Mouse (Mus musculus) hindbrain, embryonic 16.5 days (tissue): Measurements from ENCODE around the gene Atl1. TPM values are rescaled to one million over a fixed set of nuclear protein-coding genes. Genes with fewer than 3 reads are reported as not detected.

ENCODE experiments used
- ATAC-seq: fragments of 200-750 bp; cut with Nextera tagmentation; 2 replicates; pipeline ENCODE4 v1.8.0; 2017; ENCODE audit warnings: moderate TSS enrichment, moderate library complexity
- H3K27ac ChIP-seq: fragments of 300-500 bp; sonication (generic); 2 replicates; pipeline ENCODE4 v1.5.1; 2014; ENCODE audit warnings: low read depth, mild to moderate bottlenecking, control low read depth, low read length, moderate library complexity
- H3K27me3 ChIP-seq: fragments of 300-500 bp; sonication (generic); replicated peaks from 2 replicates; pipeline ENCODE4 v1.6.1; 2014; ENCODE audit warnings: low read length; ENCODE audit not compliant: control insufficient read depth, insufficient read depth
- H3K36me3 ChIP-seq: fragments of 300-500 bp; sonication (generic); 2 replicates; pipeline ENCODE4 v1.6.1; 2014; ENCODE audit warnings: mild to moderate bottlenecking, low read length, moderate library complexity, mixed read lengths; ENCODE audit not compliant: control insufficient read depth, insufficient read depth
- H3K4me1 ChIP-seq: fragments of 300-500 bp; sonication (generic); 2 replicates; pipeline ENCODE4 v1.6.1; 2014; ENCODE audit warnings: low read depth, low read length; ENCODE audit not compliant: control insufficient read depth, insufficient read depth
- H3K4me2 ChIP-seq: fragments of 300-500 bp; sonication (generic); 2 replicates; pipeline ENCODE4 v1.6.1; 2014; ENCODE audit warnings: mild to moderate bottlenecking, low read length, control low read depth, moderate library complexity
- H3K4me3 ChIP-seq: fragments of 300-500 bp; sonication (generic); 2 replicates; pipeline ENCODE4 v1.5.1; 2014; ENCODE audit warnings: mild to moderate bottlenecking, low read length, control low read depth, moderate library complexity
- H3K9ac ChIP-seq: fragments of 300-500 bp; sonication (generic); 2 replicates; pipeline ENCODE4 v1.6.1; 2014; ENCODE audit warnings: low read depth, mild to moderate bottlenecking, control low read depth, low read length, moderate library complexity
- H3K9me3 ChIP-seq: fragments of 300-500 bp; sonication (generic); 2 replicates; pipeline ENCODE4 v1.6.1; 2014; ENCODE audit warnings: mild to moderate bottlenecking, low read length, moderate library complexity; ENCODE audit not compliant: control insufficient read depth
- WGBS: fragments of 180-500 bp; shearing (Covaris S2); extraction: QIAGEN DNeasy Blood & Tissue Kit; methylation state at CpG from one replicate; pipeline ENCODE4 v1.1.7; 2014; 5-methylcytosine and 5-hydroxymethylcytosine counted together
- polyA plus RNA-seq: library from polyadenylated mRNA; unstranded; fragments of >200 nt; fragmentation: Nextera tagmentation; extraction: Ambion mirVana; gene quantifications from 2 replicates; pipeline ENCODE4 v1.2.1, GENCODE M21; 2015

Gene Atl1
- polyA plus RNA-seq, 1 experiment from 2014 or later: 167 TPM

DNA sequence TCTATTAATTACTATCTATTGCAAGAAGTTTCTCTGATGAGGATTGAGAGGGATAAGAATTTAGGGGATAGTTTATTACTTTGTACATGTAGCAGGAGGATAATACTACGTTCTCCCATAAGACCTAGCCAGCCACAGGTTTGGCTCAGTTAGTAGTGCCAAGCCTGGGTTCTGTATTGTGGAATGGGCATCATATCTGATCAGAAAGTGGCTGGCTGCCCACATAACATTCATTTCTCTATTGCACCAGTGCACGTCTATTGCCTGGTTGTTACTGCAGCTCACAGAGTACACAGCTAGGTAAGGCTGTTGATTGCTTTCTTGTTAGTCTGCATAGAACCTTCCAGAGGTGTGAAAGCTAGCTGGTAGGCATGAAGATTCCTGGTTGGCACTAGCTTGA is 25.5 kb downstream of the Atl1 start:
- Histone ChIP-seq H3K36me3 (no peaks in the 10 kb centered on the region), H3K9ac (no peak overlapping the region), H3K27ac (no peak overlapping the region), H3K27me3 (no peaks in the 10 kb centered on the region), H3K4me3 (no peak overlapping the region), H3K4me1 (no peaks in the 10 kb centered on the region), H3K9me3 (no peaks in the 10 kb centered on the region), H3K4me2 (no peak overlapping the region)
- ATAC-seq: no peak
- 74% methylated on average over 2 of the region's 2 CpGs for WGBS

DNA sequence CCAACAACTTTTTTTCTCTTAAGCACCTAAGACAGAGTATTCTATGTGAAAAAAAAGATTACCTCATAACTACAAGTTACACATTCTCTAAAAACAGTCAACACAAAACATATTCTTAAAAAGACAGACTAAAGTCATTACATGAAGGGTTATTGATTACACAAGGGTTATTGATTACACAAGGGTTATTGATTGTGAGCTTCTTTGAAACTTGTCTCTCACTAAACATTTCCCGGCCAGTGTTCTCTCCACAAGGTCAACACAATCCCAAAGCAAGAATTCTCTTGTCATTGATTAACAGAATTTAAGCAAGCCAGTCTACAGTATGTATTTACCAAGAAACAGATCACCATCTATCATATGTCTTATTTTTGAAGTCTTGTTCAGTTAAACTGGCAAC is 29.7 kb downstream of the Atl1 start:
- Histone ChIP-seq H3K9me3 (no peaks in the 10 kb centered on the region), H3K4me3 (no peak overlapping the region), H3K27me3 (no peaks in the 10 kb centered on the region), H3K27ac (no peak overlapping the region), H3K4me1 (no peaks in the 10 kb centered on the region), H3K9ac (no peak overlapping the region), H3K4me2 (no peak overlapping the region), H3K36me3 (no peaks in the 10 kb centered on the region)
- WGBS: 76% methylated on average over 1 of the region's 1 CpGs
- no peak for ATAC-seq

DNA sequence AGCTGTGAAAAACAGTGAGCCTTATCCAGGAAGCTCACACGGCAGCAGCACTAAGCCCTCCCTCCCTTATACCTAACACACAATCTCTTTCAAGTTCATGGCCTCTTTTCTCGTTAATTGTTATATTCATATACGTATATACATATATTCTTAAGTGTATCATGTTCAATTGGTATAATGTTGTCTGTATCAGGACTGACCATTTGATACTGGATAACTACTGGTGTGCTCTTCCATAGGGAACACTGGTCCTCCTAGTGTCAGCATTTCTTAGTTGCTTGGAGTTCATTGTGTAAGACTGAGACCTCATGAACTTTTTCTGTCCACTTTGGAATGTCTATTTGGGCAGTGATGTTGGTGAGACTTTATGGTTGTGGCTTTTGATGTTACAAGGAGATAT is 30.7 kb downstream of the Atl1 start:
- Histone ChIP-seq H3K27ac (no peak overlapping the region), H3K9ac (no peak overlapping the region), H3K4me2 (no peak overlapping the region), H3K4me3 (no peak overlapping the region), H3K9me3 (no peaks in the 10 kb centered on the region), H3K27me3 (no peaks in the 10 kb centered on the region), H3K36me3 (peaks cover 2% of the 10 kb centered on the region; the same call in 1 of the 2 replicates), H3K4me1 (no peaks in the 10 kb centered on the region)
- no peak for ATAC-seq
- WGBS: 81% methylated on average over 3 of the region's 3 CpGs

DNA sequence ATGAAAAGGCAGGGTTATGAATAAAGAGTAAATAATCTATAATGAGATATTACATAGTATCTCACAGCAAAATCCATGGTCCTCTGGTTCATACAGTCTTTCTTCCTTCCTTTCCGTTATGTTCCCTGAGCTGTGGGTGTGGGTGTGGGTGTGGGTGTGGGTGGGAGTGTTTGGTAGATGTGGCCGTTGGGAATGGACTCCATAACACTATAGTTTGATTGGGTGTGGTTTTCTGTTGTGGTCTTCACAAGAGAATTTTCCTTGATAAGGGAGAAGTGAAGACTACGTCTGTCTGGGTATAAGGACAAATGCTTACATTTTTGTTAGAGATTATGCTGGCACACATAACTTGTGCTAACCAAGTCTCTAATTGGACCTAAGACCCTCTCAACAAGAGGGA is 31.2 kb downstream of the Atl1 start:
- Histone ChIP-seq H3K36me3 (peaks cover 2% of the 10 kb centered on the region; the same call in 1 of the 2 replicates), H3K27me3 (no peaks in the 10 kb centered on the region), H3K4me3 (no peak overlapping the region), H3K4me2 (no peak overlapping the region), H3K9me3 (no peaks in the 10 kb centered on the region), H3K9ac (no peak overlapping the region), H3K4me1 (no peaks in the 10 kb centered on the region), H3K27ac (no peak overlapping the region)
- WGBS: 71% methylated on average over 3 of the region's 3 CpGs
- ATAC-seq: no peak

DNA sequence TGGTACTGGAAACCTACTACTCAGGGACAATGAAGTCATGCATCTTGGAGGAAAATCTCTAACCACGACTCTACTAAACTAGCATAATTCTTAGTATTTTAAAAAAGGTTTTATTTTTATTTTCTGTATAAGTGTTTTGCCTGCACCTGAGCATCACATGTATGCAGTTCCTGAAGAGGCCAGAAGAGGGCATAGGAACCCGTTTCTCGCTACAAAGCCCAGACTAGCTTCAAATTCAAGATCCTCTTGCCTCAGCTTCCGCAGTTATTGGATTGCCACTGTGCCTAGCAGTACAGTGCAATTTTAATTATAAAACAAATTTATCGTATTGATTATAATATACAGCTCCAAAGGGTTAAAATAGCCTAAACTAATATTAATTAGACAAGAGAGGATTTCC is 31.6 kb downstream of the Atl1 start:
- H3K4me3 ChIP-seq: no peak overlapping the region
- H3K4me1 ChIP-seq: no peaks in the 10 kb centered on the region
- H3K9me3 ChIP-seq: no peaks in the 10 kb centered on the region
- no peaks in the 10 kb centered on the region for H3K27me3 ChIP-seq
- no peak overlapping the region for H3K9ac ChIP-seq
- no peak overlapping the region for H3K4me2 ChIP-seq
- ATAC-seq: peak; percentile 48; the same call in 1 of the 2 replicates
- no peak overlapping the region for H3K27ac ChIP-seq
- peaks cover 2% of the 10 kb centered on the region; the same call in 1 of the 2 replicates for H3K36me3 ChIP-seq
- WGBS: 9% methylated on average over 5 of the region's 5 CpGs

DNA sequence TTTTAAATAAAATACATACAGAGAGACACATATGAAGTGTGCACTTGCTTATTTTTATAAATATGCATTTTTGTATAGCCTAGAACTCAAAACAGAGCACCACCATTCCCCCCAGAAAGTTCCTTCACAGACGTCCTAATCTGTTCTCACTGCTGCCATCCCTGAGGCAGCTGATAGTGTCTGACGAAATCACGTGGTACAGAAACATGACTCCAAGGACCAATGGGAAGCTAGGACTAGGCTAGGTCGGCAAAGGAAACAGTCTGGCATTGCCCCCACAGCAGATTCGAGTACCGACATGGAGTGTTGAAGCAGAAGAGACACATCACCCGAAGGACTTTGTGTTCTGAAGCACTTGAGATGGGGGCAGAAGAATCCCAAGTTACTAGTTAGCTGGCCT is 34.3 kb downstream of the Atl1 start:
- Histone ChIP-seq H3K36me3 (peaks cover 9% of the 10 kb centered on the region; the same call in 1 of the 2 replicates), H3K4me1 (no peaks in the 10 kb centered on the region), H3K9ac (no peak overlapping the region), H3K27me3 (no peaks in the 10 kb centered on the region), H3K27ac (no peak overlapping the region), H3K9me3 (no peaks in the 10 kb centered on the region), H3K4me2 (no peak overlapping the region), H3K4me3 (no peak overlapping the region)
- 55% methylated on average over 7 of the region's 7 CpGs for WGBS
- ATAC-seq: no peak

DNA sequence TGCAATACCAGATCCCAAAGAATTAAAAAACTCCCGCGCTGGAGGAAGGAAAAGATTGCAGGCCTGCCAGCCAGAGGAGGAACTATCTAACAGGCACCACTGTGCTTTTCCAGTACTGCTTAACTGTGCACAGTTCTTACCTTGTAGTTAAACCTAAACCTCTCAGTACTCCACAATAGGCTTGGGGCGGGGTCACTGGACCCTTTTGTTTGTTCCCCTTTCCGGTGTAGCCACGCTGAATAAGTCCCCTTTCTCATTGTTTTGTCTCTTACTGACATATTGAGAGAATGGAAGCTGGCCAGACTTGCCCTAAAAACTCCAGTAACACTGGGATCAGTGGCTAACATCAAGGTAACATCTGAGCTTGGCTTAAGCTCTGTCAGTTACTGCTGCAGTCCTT is 45.3 kb downstream of the Atl1 start:
- WGBS: 45% methylated on average over 5 of the region's 5 CpGs
- no peaks in the 10 kb centered on the region for H3K27me3 ChIP-seq
- no peak for ATAC-seq
- H3K9ac ChIP-seq: no peak overlapping the region
- no peaks in the 10 kb centered on the region; the same call in 1 of the 2 replicates for H3K9me3 ChIP-seq
- H3K4me2 ChIP-seq: no peak overlapping the region
- H3K4me1 ChIP-seq: no peaks in the 10 kb centered on the region
- H3K36me3 ChIP-seq: peaks cover 25% of the 10 kb centered on the region
- H3K27ac ChIP-seq: no peak overlapping the region
- H3K4me3 ChIP-seq: no peak overlapping the region

DNA sequence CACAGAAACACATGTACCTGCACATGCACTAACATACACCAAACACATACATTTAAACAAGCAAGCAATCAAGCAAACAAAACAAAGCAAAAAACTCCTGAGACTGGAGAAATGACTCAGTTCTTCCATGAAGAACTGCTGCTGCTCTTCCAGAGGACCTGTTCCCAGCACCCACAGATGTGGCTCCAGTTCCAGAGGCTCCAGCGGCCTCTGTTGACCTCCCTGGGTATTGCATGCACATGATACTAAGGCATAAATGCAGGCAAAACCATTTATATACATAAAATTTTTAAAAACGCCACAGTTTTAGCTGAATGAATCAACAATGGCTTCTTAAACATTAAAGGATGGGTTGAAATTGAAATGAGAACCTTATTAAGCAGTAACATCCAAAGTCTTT is 46.9 kb downstream of the Atl1 start:
- no peak overlapping the region for H3K4me2 ChIP-seq
- no peaks in the 10 kb centered on the region for H3K4me1 ChIP-seq
- 67% methylated on average over 2 of the region's 2 CpGs for whole genome bisulfite sequencing
- peaks cover 25% of the 10 kb centered on the region for H3K36me3 ChIP-seq
- no peak overlapping the region for H3K9ac ChIP-seq
- no peaks in the 10 kb centered on the region; the same call in 1 of the 2 replicates for H3K9me3 ChIP-seq
- no peak overlapping the region for H3K4me3 ChIP-seq
- ATAC-seq: no peak
- no peaks in the 10 kb centered on the region for H3K27me3 ChIP-seq
- no peak overlapping the region for H3K27ac ChIP-seq

DNA sequence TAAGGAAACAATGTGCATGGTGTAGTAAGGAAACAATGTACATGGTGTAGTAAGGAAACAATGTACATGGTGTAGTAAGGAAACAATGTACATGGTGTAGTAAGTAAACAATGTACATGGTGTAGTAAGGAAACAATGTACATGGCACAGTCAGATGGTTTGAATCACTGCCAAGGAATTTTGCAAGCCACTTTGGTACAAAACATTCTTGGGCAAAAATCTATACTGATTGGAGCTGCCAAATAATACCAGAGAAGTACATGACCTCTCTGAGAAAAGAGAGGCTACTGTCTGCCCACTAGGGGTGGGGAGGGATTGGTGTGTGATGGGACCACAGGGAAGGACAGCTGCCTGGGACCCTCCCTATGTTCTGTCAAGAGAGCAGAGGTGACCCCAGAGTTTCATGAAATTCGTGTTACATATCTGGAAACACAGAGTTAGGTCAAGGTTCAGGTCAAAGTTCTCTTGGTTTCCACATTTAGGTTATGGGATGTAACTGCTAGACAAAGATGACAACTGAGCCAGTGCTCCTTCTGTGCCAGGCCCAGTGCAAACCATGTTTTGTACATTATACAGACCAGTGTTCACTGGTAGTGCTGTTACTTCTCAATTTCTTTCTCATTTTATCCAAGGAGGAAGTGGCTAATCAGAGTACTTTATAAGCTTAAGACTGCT is 49.4 kb downstream of the Atl1 start:
- ATAC-seq: no peak
- Histone ChIP-seq H3K27me3 (no peaks in the 10 kb centered on the region), H3K4me3 (no peak overlapping the region), H3K9me3 (no peaks in the 10 kb centered on the region; the same call in 1 of the 2 replicates), H3K9ac (no peak overlapping the region), H3K27ac (no peak overlapping the region), H3K36me3 (peaks cover 26% of the 10 kb centered on the region), H3K4me2 (no peak overlapping the region), H3K4me1 (no peaks in the 10 kb centered on the region)
- 50% methylated on average over 1 of the region's 1 CpGs for WGBS
